Mouse (Mus musculus): ENCODE measurements at regions not wholly inside any gene's neighbourhood (a gene's known extent, or its start where the extent isn't known, plus 50 kb on each side); places are given as distances from the start of the nearest gene placed in this dataset.

DNA sequence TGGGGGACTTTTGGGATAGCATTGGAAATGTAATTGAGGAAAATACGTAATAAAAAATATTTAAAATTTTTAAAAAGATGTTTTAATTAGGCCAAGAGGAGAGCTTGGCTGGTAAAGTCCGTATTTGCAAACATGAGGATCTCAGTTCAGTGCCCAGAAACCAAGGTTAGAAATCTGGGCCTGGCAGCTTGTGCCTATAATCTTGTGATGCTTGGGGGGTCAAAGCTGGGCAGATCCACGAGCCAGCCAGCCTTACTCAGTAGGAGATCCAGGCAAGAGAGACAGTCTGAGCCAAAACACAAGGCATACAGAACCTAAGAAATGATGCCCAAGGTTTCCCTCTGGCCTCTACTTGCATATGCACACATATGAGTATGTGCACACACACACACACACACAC lies 54.1 kb upstream of the Cxadr start:
- no peak for DNase-seq (ENCODE audit: low spot score in 2 of 2)

DNA sequence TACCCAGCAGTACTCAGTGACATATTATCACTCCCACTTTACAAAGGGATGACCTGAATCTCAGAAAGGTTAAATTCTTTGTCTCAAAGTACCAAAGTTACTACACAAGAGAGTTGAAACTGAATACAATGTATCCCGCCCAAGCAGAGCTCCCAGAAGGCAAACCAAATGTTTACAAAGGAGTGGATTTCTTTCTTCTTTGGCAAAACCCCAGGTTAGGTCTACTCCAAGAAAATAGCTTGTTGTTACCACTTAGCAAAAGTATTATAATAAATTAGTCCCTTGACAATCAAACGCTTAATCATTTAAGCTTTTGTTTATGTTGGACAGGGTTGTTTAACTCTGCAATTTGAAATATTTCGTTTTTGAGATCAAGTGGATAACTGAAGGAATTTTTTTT lies 58.6 kb upstream of the Cxadr start:
- no peak for DNase-seq (ENCODE audit: low spot score in 2 of 2)

- DNase-seq (ENCODE audit: low spot score in 2 of 2), result no peak
Observed at GRCm38 (mm10) chr16:78240152-78240551, 61.1 kb upstream of the Cxadr start.

DNA sequence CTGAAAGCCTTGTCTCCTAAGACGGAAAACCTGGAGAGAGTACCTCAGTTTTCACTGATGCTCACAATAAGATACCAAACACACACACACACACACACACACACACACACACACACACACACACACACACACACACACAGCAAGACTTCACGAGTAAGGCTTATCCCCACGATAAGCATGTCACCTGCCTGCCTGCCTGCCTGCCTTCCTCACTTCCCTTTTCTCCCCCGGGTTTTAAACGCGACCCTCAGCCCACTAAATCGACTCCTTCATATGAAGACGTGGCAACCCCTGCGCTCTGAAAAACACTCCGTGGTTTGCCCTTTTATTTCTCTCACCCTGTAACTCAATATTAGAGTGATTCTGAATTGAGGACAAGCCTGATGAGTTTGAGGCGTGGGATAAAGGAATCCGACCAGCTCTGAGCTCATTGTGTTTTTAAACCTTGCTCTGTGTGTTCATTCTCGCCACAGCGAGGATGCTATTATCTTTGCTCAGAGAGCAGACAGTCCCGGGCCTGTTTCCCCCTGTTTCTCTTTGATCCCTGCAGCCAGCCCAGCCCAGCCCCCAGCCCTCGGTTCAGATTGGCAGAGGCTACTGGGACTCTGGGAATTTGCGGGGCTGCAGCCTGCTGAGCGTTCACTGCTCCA lies 63.1 kb upstream of the Cxadr start:
- DNase-seq (ENCODE audit: low spot score in 2 of 2), result peak in 1 of 2 experiments; percentile 32

DNA sequence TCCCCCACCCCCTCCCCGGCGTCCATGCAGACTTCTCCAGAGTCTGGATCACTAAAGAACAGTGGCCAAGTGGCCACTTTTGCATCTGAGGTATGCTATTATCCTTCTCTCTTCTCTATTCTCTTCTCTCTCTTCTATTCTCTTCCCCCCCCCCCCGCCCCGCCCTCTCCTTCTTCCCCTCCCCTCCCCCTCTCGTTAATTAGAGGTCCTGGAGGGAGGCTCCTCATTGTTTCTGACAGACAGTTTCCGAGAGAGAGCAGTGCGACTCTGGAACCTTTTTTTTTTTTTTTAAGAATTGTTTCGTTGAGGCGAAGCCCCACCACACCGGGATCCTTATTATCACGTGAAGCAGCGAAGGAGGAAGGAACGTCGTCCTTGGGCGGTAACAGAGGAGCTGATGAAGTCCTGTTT lies 63.6 kb upstream of the Cxadr start:
- DNase-seq (ENCODE audit: low spot score in 2 of 2), result no peak

DNA sequence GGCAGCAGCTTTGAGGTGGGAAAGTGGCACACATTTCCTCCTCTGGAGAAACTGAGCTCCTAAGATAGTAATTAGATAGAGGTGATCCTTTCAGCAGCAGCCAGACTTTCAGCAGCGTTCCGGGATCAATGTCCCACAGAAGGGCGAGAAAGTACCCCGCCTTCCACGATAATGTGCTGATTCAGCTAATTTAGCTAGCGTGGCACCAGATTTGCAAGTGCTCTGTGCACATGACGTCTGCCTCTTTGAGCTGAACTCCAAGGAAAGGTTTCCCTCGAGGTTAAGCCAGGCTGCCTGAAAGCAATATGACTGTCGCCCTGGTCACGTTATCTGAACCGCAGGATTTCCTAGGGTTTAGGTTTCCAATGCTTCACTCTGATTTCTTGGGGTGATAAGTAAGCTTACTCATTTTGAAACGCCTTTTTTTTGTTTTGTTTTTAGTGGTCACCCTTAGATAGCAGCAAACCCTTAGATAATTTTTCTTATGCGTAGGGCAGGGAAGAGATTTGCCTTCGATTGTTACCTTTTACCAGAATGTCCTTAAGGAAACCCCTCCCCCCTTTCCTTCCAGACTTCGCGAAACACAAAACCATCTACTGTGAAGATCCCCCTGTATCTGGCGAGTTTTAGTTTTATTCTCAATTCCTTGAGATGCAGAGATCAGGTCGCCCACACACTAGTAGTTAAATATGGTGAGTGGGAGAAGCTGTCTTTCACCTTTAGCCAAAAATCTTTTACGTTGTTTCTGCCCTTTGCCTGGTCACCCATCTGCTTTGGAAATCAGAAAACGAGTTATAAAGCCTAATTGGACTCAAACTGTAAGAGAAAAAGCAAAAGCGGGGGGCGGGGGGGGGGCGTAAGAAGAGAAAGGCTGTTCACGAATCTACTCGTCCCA lies 64.3 kb upstream of the Cxadr start:
- DNase-seq (ENCODE audit: low spot score in 2 of 2), result peak in 1 of 2 experiments; percentile 8

- DNase-seq (ENCODE audit: low spot score in 2 of 2), result no peak
Observed at GRCm38 (mm10) chr16:78232205-78232604, 69.1 kb upstream of the Cxadr start.

DNA sequence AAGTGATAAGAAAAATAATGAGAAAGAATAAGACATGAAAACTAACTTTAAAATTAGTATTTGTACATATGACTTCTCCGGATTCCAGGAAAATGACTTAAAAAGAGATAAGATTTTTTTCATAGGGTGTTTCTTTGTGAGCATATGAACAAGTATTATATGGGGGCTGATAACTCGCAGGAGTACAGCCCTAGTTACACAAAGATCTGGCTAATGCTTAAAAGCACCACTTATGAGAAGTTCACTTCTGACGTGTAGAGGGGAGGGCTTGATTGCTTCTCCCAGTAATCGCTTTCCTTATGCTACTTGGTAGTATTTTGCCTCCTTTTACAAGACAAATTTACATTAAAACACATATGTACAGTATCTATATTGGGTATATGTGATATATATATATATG lies 72.3 kb upstream of the Cxadr start:
- no peak for DNase-seq (ENCODE audit: low spot score in 2 of 2)

DNA sequence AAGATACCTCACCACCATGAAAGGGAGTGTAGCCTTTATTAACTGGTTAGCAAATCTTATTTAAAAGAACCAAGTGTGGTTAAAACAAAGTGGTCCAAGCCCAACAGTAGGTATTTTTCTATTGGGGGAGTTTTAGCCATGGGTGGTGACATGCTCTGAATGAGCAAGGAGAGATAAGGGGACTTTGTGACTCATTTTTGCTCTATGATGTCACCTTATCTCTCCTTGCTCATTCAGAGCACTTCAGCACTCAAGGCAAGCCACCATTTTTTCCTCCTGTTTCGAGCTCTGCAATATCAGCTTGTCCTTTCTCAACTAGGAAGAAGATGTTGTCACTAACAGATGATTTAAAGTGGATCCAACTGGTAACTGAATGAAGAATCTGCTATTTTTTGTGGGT lies 78.9 kb upstream of the Cxadr start:
- DNase-seq (ENCODE audit: low spot score in 2 of 2), result no peak

DNA sequence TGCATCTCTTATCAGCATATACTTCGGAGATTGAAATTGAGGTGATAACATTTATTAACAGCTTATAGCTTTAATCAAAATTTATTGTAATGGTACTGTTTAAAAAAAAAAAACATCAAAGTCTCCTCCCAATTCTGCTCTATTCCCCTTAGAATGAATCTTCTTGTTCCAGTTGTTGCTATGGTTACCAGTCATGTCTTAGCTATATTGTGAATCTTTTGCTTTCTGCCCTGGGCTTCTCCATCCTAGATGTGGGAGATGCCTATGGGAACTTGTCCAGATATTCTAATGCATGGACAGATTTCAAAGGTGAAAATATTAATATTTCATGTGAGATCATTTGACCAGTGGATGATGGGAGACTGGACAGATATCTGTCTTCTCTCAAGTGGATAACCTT lies 79.5 kb upstream of the Cxadr start:
- no peak for DNase-seq (ENCODE audit: low spot score in 2 of 2)

DNA sequence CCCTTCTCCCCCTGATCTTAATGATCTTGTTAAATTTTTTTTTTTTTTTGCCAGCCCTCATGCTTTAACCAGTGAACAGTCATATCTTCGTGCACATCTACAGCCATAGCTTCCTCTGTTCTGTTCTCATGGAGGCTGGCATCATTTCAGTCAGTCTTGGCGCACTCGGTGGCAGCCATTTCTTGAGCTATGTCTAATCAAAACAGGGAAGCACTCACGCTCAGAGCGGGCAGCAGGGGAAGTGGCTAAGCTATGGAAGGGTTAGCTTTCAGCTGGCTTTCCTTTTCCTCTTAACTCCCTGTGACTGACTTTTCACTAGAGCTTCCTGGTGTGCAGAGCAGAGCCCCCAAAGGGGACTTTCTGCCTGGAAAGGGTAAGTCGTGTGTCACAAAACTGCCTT lies 83.7 kb upstream of the Cxadr start:
- peak in 1 of 2 experiments; percentile 20 for DNase-seq (ENCODE audit: low spot score in 2 of 2)

DNA sequence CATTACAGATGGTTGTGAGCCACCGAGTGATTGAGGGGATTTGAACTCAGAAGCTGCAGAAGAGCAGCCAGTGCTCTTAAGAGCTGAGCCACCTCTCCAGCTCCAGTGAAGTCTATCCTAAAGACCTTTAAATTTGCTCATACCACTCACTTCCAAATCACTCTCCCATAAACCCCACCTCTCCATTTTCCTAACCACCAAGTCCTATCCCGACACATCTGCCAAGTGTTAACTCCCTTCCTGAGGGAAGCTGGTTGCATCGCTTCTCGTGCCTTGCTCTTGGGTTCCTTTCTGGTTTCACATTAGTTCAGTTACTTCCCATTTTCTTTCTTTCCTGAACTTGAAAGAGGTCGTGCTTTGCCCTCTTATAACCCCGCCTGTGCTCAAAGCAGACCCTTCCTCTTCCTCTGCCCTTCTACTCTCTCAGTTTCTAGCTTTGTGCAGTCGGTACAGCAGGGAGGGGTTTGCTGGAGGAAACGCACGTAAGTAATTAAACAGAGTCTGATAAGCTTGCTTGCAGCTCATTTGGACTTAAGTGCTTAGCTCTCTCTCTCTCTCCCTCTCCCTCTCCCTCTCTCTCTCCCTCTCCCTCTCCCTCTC lies 84.4 kb upstream of the Cxadr start:
- no peak for DNase-seq (ENCODE audit: low spot score in 2 of 2)

DNA sequence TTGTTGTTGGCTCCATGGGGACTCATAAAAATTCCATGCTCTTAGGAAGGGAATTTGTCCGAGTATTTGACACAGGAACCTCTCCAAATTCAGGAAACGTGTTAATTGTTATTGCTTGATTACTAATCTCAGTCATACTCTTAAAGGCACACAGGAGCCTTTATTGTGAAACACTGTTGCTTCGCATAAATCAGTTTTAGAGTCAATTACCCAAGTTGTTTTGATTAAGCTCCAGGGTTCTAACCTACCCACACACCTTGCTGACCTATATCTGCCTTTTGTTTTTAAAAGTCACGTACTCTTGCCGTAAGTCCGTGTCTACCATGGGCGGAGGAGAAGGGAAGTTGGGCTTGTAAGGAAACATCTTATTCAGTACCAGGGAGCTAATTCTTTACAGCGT lies 89.6 kb upstream of the Cxadr start:
- DNase-seq (ENCODE audit: low spot score in 2 of 2), result no peak

DNA sequence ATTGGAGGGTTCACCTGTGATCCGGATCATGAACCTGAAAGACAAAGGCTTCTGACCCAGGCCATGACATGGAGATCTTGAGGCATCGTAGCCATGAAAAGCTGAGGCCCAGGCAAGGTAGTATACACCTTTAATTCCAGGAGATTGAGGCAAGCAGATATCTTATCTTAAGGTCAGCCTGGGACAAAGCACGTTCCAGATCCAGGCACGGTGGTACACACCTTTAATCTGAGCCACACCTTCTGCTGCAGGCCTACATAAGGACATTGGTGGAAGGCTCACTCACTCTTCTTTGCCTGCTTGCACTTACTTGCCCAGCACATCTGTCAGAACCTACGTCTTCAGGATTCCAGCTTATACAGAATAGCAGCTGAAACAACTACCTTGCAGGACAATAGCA lies 93.0 kb upstream of the Cxadr start:
- no peak for DNase-seq (ENCODE audit: low spot score in 2 of 2)

- DNase-seq (ENCODE audit: low spot score in 2 of 2), result no peak
Observed at GRCm38 (mm10) chr16:78204332-78204731, 97.0 kb upstream of the Cxadr start.

DNA sequence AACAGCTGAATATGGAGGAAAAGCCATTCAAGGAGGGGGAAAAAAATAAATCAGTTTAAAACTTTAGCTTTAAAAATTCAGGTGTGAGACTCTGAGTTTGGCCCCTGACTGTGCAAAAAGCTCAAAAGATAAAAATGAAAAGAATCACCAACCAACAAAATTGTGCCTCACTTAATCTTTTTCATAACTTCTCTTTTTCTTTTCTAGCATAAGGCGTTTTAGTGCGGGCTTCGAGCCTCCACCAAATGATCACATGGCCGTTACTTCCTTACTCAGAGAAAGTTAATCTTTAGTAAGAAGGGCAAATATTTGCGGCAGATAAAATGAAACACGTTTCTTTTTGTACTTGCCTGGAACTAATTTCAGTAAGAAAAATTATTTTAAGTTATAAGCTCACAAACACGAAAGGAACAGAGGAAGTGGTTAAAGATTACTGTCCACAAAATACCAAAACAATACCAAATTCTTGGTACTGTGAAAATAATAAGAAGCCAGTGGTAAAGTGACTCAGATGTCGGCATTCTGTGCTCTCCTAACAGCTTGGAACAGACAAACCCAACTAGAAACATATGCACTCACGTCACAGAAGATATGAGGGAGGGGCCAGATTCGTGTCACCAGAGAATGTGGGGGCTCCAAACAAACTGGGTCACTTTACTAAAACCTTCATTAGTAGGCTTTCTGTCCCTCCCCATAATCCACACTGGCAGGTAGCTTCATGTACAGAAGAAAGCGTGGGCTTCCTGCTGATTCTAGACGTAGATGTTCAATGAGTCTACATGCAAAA lies 101.1 kb upstream of the Cxadr start:
- no peak for DNase-seq (ENCODE audit: low spot score in 2 of 2)

GRCm38 (mm10) chr16:78199252-78199651 lies 102.0 kb upstream of the Cxadr start:
- DNase-seq (ENCODE audit: low spot score in 2 of 2), result no peak

- peak in 1 of 2 experiments; percentile 81 for DNase-seq (ENCODE audit: low spot score in 2 of 2)
Observed at GRCm38 (mm10) chr16:78198642-78199121, 102.6 kb upstream of the Cxadr start.

- peak in 1 of 2 experiments; percentile 90 for DNase-seq (ENCODE audit: low spot score in 2 of 2)
Observed at GRCm38 (mm10) chr16:78197252-78197896, 103.9 kb upstream of the Cxadr start.

DNA sequence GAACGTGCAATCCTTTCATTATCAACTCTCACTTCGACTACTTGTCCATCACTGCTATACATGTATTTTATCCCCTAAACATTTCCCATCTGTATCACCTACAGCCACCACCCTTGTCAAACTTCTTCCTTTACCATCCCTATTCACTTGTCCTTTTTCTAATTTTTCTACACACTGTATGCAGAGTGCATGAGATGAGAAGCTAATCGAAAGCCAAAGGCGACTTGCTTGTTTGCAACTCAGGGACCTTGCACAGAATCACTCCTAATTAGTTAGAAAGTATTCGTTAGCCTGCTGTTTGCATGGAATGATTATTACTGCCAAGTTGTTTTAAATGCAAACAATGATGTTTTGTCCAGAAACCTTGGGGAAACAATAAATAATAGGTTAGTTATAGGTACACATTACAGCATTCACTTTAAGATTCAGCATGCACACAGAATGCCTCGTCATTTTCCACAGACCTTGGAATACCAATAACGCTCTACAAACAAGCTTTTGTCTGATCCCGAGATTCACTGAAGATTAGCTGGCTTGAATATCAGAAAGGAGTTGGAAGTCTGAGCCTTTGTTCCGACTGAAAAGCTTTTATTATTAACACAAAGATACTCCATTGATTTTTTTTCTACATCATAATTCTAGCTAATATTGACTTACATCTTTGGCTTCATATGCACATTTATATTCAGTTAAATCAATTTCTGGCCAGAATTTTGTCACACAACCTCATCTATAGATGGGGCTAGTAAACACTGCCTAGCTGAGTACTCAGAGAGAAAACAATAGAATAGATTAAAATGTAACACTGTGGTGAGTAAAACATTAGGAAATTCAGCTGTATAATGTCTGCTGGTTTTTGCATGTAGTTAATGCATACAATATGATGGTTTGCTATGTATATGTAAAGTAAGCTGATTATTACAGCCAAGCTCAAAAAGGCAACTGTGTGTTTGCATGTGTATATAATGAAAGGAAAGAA lies 130.4 kb upstream of the Cxadr start:
- DNase-seq (ENCODE audit: low spot score in 2 of 2), result no peak

Data from left cerebral cortex, adult 9 months (tissue).